Mouse (Mus musculus) G1E (cell line): ENCODE results near the gene Lrp11.
"Not testable (repeated sequence)": the region's sequence is repeated elsewhere in the genome, so short reads cannot be mapped to it uniquely, and the experiment has no call there.

Experiments
- CTCF ChIP-seq: IDR thresholded peaks from 2 replicates; pipeline ENCODE4 v1.5.1; 2012; ENCODE audit warnings: low read depth, low read length, inconsistent platforms, mixed read lengths
- GATA1 ChIP-seq: IDR thresholded peaks from 2 replicates; pipeline ENCODE4 v1.6.1; 2012; ENCODE audit warnings: borderline replicate concordance, low read length, inconsistent platforms, mixed read lengths
- GATA2 ChIP-seq: IDR thresholded peaks from 2 replicates; pipeline ENCODE4 v1.6.1; 2012; ENCODE audit warnings: low read depth, low read length, inconsistent platforms, borderline replicate concordance
- POLR2AphosphoS5 ChIP-seq: IDR thresholded peaks from 2 replicates; pipeline ENCODE4 v1.6.1; 2012; ENCODE audit warnings: low read depth, low read length, inconsistent platforms; ENCODE audit not compliant: insufficient replicate concordance
- TAL1 ChIP-seq: conservative IDR thresholded peaks from 2 replicates; pipeline ENCODE4 v1.6.1; 2012; ENCODE audit warnings: low read depth, low read length, inconsistent platforms, mixed read lengths

- not testable (repeated sequence) for TF ChIP-seq CTCF, GATA1, TAL1, POLR2AphosphoS5, GATA2
Measured at GRCm38 (mm10) chr10:7617146-7617545, 27.5 kb downstream of the Lrp11 start.
